ENCODE assay signal across 8 mouse cellular contexts in the genomic region with DNA sequence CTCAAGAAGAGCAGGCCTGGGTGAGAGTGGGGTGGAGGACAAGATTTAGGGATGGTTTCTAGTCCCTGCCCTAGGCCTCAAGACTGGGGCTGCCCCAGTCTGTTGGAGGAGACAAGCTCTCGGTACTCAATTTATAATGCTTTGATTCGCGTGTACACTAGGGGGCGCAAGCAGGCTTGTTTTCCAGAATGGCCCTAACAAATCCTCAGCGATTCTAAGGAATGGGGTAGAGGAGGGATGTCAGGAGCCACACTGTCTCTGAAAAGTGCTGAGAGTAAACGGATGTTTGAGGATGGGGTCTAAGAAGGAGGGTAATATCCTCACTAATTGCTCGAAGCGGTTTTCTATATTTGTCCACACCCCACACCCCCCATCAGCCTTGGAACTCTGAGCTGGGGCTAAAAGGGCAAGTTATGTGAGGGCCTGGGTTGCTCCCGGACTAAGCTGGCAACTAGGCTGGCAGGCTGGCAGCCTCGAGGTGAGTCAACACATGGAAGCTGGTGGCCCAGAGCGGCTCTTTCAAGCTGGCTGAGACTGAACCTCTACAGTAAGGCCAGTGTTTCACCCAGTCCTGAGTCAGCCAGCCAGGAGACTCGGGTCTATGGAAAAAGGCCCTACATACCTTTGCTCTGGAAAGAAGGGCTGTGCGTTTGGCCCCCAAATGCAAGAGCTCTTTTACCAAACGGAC.
DNase-seq lines count a peak whose midpoint lies in the region; ATAC-seq lines count a peak whose summit lies in the region.

No protein-coding gene starts in this region.

- H3K4me1 ChIP-seq in intestine, embryonic 15.5 days (replicated peaks), result peaks cover 7% of the 10 kb centered on the region
- peaks cover 8% of the 10 kb centered on the region for H3K4me1 ChIP-seq in midbrain, embryonic 10.5 days

- 31% methylated on average over 14 of the region's 14 CpGs for WGBS in intestine, embryonic 15.5 days
- 41% methylated on average over 14 of the region's 14 CpGs for WGBS in midbrain, embryonic 10.5 days

- intact Hi-C loops in left cerebral cortex, postnatal 14 days (cut with DNase I), result loop anchor here (5.0 to 10.0 kb wide), 5 partner anchors 298 to 768 kb away; no protein-coding TSS in a partner anchor

- no peaks in the 10 kb centered on the region for H3K9me3 ChIP-seq in intestine, embryonic 15.5 days
- no peaks in the 10 kb centered on the region for H3K9me3 ChIP-seq in midbrain, embryonic 10.5 days (replicated peaks)

- ATAC-seq in intestine, embryonic 15.5 days, result peak; percentile 77
- ATAC-seq in activated CD4-positive, CD25-positive, alpha-beta regulatory T cell, adult 4 months, result no peak

- peaks cover under 1% of the 10 kb centered on the region; the same call in 1 of the 2 replicates for H3K27me3 ChIP-seq in intestine, embryonic 15.5 days (replicated peaks)
- H3K27me3 ChIP-seq in midbrain, embryonic 10.5 days (ENCODE audit: low read depth, poor library complexity, severe bottlenecking), result peaks cover 8% of the 10 kb centered on the region; the same call in 1 of the 2 replicates

- H3K4me2 ChIP-seq in intestine, embryonic 15.5 days (replicated peaks), result peak overlapping the region; percentile 41

- peak overlapping the region; percentile 66 for H3K27ac ChIP-seq in intestine, embryonic 15.5 days
- H3K27ac ChIP-seq in midbrain, embryonic 10.5 days (replicated peaks), result peak overlapping the region; percentile 72

- no peak overlapping the region for H3K9ac ChIP-seq in intestine, embryonic 15.5 days

- H3K36me3 ChIP-seq in intestine, embryonic 15.5 days, result no peaks in the 10 kb centered on the region
- no peaks in the 10 kb centered on the region for H3K36me3 ChIP-seq in midbrain, embryonic 10.5 days

- no peak overlapping the region for H3K4me3 ChIP-seq in intestine, embryonic 15.5 days (replicated peaks)
- H3K4me3 ChIP-seq in midbrain, embryonic 10.5 days, result no peak overlapping the region

- DNase-seq in adrenal gland, adult 18-20 months (ENCODE audit: low spot score in 2 of 2), result peak; percentile 76 to 83
- DNase-seq in embryo, embryonic 10.5 days (ENCODE audit: low spot score), result peak; percentile 95
- peak; percentile 62 for DNase-seq in gastrocnemius, postnatal 25 days
- peak; percentile 93 to 95 for DNase-seq in left cerebral cortex, postnatal 14 days (ENCODE audit: low spot score in 2 of 2)
- DNase-seq in midbrain, embryonic 10.5 days (ENCODE audit: low spot score), result peak; percentile 87
- peak; percentile 81 for DNase-seq in skeletal muscle tissue, adult 2 months (ENCODE audit: low read depth, low spot score)
